Mouse (Mus musculus) small intestine, adult 2 months (tissue): ENCODE data around the gene Desi1.

ENCODE experiments used
- CTCF ChIP-seq: fragments of 200-500 bp; IDR thresholded peaks from 2 replicates; pipeline ENCODE4 v1.5.1; 2012; ENCODE audit warnings: low read depth, mild to moderate bottlenecking, control low read depth, inconsistent platforms, low read length, moderate library complexity, mixed read lengths; ENCODE audit not compliant: insufficient replicate concordance, insufficient read length; ENCODE audit errors: extremely low read depth
- POLR2A ChIP-seq: fragments of 200-500 bp; IDR thresholded peaks from 2 replicates; pipeline ENCODE4 v1.6.1; 2012; ENCODE audit warnings: low read depth, mild to moderate bottlenecking, control low read depth, inconsistent platforms, low read length, moderate library complexity

GRCm38 (mm10) chr15:82014745-82015391 is 18.8 kb downstream of the Desi1 start:
- TF ChIP-seq CTCF (no peak), POLR2A (no peak)
